ENCODE assay signal across 8 mouse cellular contexts in genomic region chr12:55397544-55398239, GRCm38 (mm10). TPM values are rescaled to one million over a fixed set of nuclear protein-coding genes. Genes with fewer than 3 reads are reported as not detected.
DNase-seq lines count a peak whose midpoint lies in the region; ATAC-seq lines count a peak whose summit lies in the region.

No protein-coding gene starts in this region.

- H3K4me1 ChIP-seq in embryonic facial prominence, embryonic 11.5 days (ENCODE audit: control insufficient read depth, insufficient read depth, low read length), result no peaks in the 10 kb centered on the region
- peaks cover 21% of the 10 kb centered on the region for H3K4me1 ChIP-seq in hindbrain, embryonic 10.5 days (replicated peaks)
- peaks cover 10% of the 10 kb centered on the region for H3K4me1 ChIP-seq in midbrain, embryonic 11.5 days (ENCODE audit: control insufficient read depth, insufficient read depth, low read length)

- H3K9me3 ChIP-seq in embryonic facial prominence, embryonic 11.5 days (replicated peaks; ENCODE audit: control insufficient read depth, low read length), result no peaks in the 10 kb centered on the region
- no peaks in the 10 kb centered on the region for H3K9me3 ChIP-seq in hindbrain, embryonic 10.5 days
- no peaks in the 10 kb centered on the region for H3K9me3 ChIP-seq in midbrain, embryonic 11.5 days (ENCODE audit: control insufficient read depth, low read length)

- ATAC-seq in embryonic facial prominence, embryonic 11.5 days (replicated peaks; ENCODE audit: insufficient number of reproducible peaks, low FRiP score, low TSS enrichment, low read depth), result no peak
- ATAC-seq in midbrain, embryonic 11.5 days (ENCODE audit: low FRiP score), result no peak
- no peak for ATAC-seq in activated CD4-positive, CD25-positive, alpha-beta regulatory T cell, adult 4 months

- peak overlapping the region; percentile 26 for H3K4me2 ChIP-seq in embryonic facial prominence, embryonic 11.5 days (ENCODE audit: low read depth, low read length)
- peak overlapping the region; percentile 96 for H3K4me2 ChIP-seq in midbrain, embryonic 11.5 days

- 73% methylated on average over 9 of the region's 9 CpGs for WGBS in embryonic facial prominence, embryonic 11.5 days
- 76% methylated on average over 9 of the region's 9 CpGs for WGBS in hindbrain, embryonic 10.5 days
- 72% methylated on average over 9 of the region's 9 CpGs for WGBS in midbrain, embryonic 11.5 days

- no peaks in the 10 kb centered on the region for H3K27me3 ChIP-seq in embryonic facial prominence, embryonic 11.5 days (ENCODE audit: control insufficient read depth, insufficient read depth, low read length)
- no peaks in the 10 kb centered on the region for H3K27me3 ChIP-seq in hindbrain, embryonic 10.5 days (ENCODE audit: insufficient read depth, poor library complexity, severe bottlenecking)
- H3K27me3 ChIP-seq in midbrain, embryonic 11.5 days (ENCODE audit: control insufficient read depth, insufficient read depth, low read length), result no peaks in the 10 kb centered on the region

- peak overlapping the region; percentile 91 for H3K9ac ChIP-seq in embryonic facial prominence, embryonic 11.5 days (replicated peaks; ENCODE audit: low read length)
- H3K9ac ChIP-seq in midbrain, embryonic 11.5 days (ENCODE audit: low read length), result peak overlapping the region; percentile 73

- intact Hi-C loops in left cerebral cortex, postnatal 10 days (cut with DNase I), result loop anchor here (5.0 kb wide), 2 partner anchors 85 to 95 kb away; partner anchors contain the start of gene Nfkbia

- no peak overlapping the region for H3K27ac ChIP-seq in embryonic facial prominence, embryonic 11.5 days (replicated peaks; ENCODE audit: low read depth, low read length)
- H3K27ac ChIP-seq in hindbrain, embryonic 10.5 days, result peak overlapping the region; percentile 94
- H3K27ac ChIP-seq in midbrain, embryonic 11.5 days (ENCODE audit: low read depth, low read length), result peak overlapping the region; percentile 69; the same call in 1 of the 2 replicates

- peak overlapping the region; percentile 96 for H3K4me3 ChIP-seq in embryonic facial prominence, embryonic 11.5 days (ENCODE audit: low read depth, low read length)
- H3K4me3 ChIP-seq in hindbrain, embryonic 10.5 days, result peak overlapping the region; percentile 95
- peak overlapping the region; percentile 83 for H3K4me3 ChIP-seq in midbrain, embryonic 11.5 days (ENCODE audit: low read depth, low read length)

- no peaks in the 10 kb centered on the region for H3K36me3 ChIP-seq in embryonic facial prominence, embryonic 11.5 days (replicated peaks; ENCODE audit: control insufficient read depth, insufficient read depth, low read depth, low read length)
- H3K36me3 ChIP-seq in hindbrain, embryonic 10.5 days, result peaks cover 15% of the 10 kb centered on the region
- no peaks in the 10 kb centered on the region for H3K36me3 ChIP-seq in midbrain, embryonic 11.5 days (ENCODE audit: control insufficient read depth, insufficient read depth, low read length)

- DNase-seq in kidney, adult 9 months, result peak; percentile 15
- DNase-seq in kidney, adult 8-10 months, result no peak
- DNase-seq in embryonic facial prominence, embryonic 11.5 days (ENCODE audit: low spot score), result no peak
- no peak for DNase-seq in hindbrain, embryonic 10.5 days (ENCODE audit: low spot score)
- DNase-seq in midbrain, embryonic 11.5 days (ENCODE audit: low spot score, missing footprints), result no peak
- no peak for DNase-seq in right cerebral cortex, postnatal 14 days
- no peak for DNase-seq in left cerebral cortex, postnatal 10 days (ENCODE audit: extremely low spot score in 1 of 2, low spot score in 2 of 2)

RNA-seq across cellular contexts. Expression of gene Psma6, which starts 13.7 kb away (rescaled TPM):
- 523 and 533 TPM in 2 replicates for polyA plus RNA-seq in embryonic facial prominence, embryonic 11.5 days (2014; fragmentation: Nextera tagmentation; extraction: Ambion mirVana)
- 497 and 528 TPM in 2 replicates for polyA plus RNA-seq in hindbrain, embryonic 10.5 days (2016; fragmentation: Nextera tagmentation; extraction: Ambion mirVana)
- 506 and 513 TPM in 2 replicates for polyA plus RNA-seq in midbrain, embryonic 11.5 days (2014; fragmentation: Nextera tagmentation; extraction: Ambion mirVana)
- polyA plus RNA-seq in activated CD4-positive, CD25-positive, alpha-beta regulatory T cell, adult 4 months (2017; shearing (Covaris generic)), result 100 to 1,000 TPM; 282 to 307 TPM
- total RNA-seq in left cerebral cortex, postnatal 10 days (2021), result 100 to 1,000 TPM; 151 to 158 TPM
